Mouse (Mus musculus) hindbrain, embryonic 16.5 days (tissue): ENCODE data around the gene Ubiad1. TPM values are rescaled to one million over a fixed set of nuclear protein-coding genes. Genes with fewer than 3 reads are reported as not detected.

ENCODE experiments used
- polyA plus RNA-seq: library from polyadenylated mRNA; unstranded; fragments of >200 nt; fragmentation: Nextera tagmentation; extraction: Ambion mirVana; gene quantifications from 2 replicates; pipeline ENCODE4 v1.2.1, GENCODE M21; 2015

Gene Ubiad1
- polyA plus RNA-seq, 1 experiment from 2014 or later = 19.6 TPM

Other genes starting within 250 kb of the Ubiad1 start
- gene Disp3, start 156.8 kb downstream of the Ubiad1 start, polyA plus RNA-seq = 11.6 and 13.6 TPM in 2 replicates
- 20.6 and 22.7 TPM in 2 replicates for gene Mtor, start 3.8 kb upstream of the Ubiad1 start, polyA plus RNA-seq
- 0.23 and 0.24 TPM in 2 replicates for gene Angptl7, start 55.7 kb upstream of the Ubiad1 start, polyA plus RNA-seq
- gene Exosc10, start 113.7 kb upstream of the Ubiad1 start, polyA plus RNA-seq = 84.8 and 92.4 TPM in 2 replicates
- gene Srm, start 146.7 kb upstream of the Ubiad1 start, polyA plus RNA-seq = 179 and 186 TPM in 2 replicates
- 0.72 and 0.95 TPM in 2 replicates for gene Masp2, start 157.8 kb upstream of the Ubiad1 start, polyA plus RNA-seq
- 157 and 162 TPM in 2 replicates for gene Tardbp, start 182.2 kb upstream of the Ubiad1 start, polyA plus RNA-seq
- not detected in 2 replicates for gene Gm572, start 198.5 kb upstream of the Ubiad1 start, polyA plus RNA-seq